32 mouse cellular contexts compared by ENCODE assay signal in genomic region chr17:13340071-13340470, GRCm38 (mm10). TPM values are rescaled to one million over a fixed set of nuclear protein-coding genes. Genes with fewer than 3 reads are reported as not detected.
"Had no signal": no experiment of that assay in that cellular context is flagged by ENCODE, and none has a peak within 500 bp of the region (broad histone marks: within the 10 kb centered on the region; RNA-seq: fewer than 3 reads in every experiment).

No protein-coding gene starts in this region.

RNA-seq across cellular contexts. Expression of gene Tcp10c, which starts 14.3 kb away (rescaled TPM):
- total RNA-seq: common myeloid progenitor, adult 5-6 weeks; forebrain, postnatal 0 days; gastrocnemius, adult 18-20 months; gastrocnemius, adult 2 months; gastrocnemius, adult 8-10 months; gastrocnemius, postnatal 10 days; gastrocnemius, postnatal 14 days; gastrocnemius, postnatal 25 days; gastrocnemius, postnatal 36 days; gastrocnemius, postnatal 4 days; granulocyte monocyte progenitor cell, adult 5-6 weeks; heart, adult 18-20 months; heart, adult 2 months; heart, adult 8-10 months had no signal
- polyA plus RNA-seq: embryonic facial prominence, embryonic 10.5 days; embryonic facial prominence, embryonic 11.5 days; embryonic facial prominence, embryonic 12.5 days; embryonic facial prominence, embryonic 13.5 days; embryonic facial prominence, embryonic 14.5 days; embryonic facial prominence, embryonic 15.5 days; erythroblast, embryonic 14.5 days; forebrain, embryonic 10.5 days; forebrain, embryonic 11.5 days; forebrain, embryonic 12.5 days; forebrain, embryonic 14.5 days; forebrain, embryonic 15.5 days; forebrain, embryonic 16.5 days; forebrain, postnatal 0 days; frontal cortex, adult 2 months; heart, embryonic 10.5 days; heart, embryonic 11.5 days; heart, embryonic 12.5 days; heart, embryonic 13.5 days had no signal
